Mouse (Mus musculus) CH12.LX (cell line): ENCODE results near the gene Plcd1. TPM values are rescaled to one million over a fixed set of nuclear protein-coding genes. Genes with fewer than 3 reads are reported as not detected.

Source experiments
- DNase-seq: peaks from one replicate; pipeline ENCODE4 v3.0.0-alpha.2; 2013; ENCODE audit errors: extremely low read depth
- H3K27ac ChIP-seq: 2 replicates; pipeline ENCODE4 v1.5.1; 2012; ENCODE audit warnings: low read depth, mild to moderate bottlenecking, control low read depth, moderate library complexity; ENCODE audit not compliant: insufficient read depth
- H3K27me3 ChIP-seq: replicated peaks from 2 replicates; pipeline ENCODE3; 2012; ENCODE audit warnings: inconsistent platforms
- H3K36me3 ChIP-seq, 2 experiments: replicated peaks in 1 of 2; 2 replicates each; pipeline versions ENCODE3 to v1.6.1; 2012; ENCODE audit warnings: inconsistent platforms in 1 of 2, low read length in 1 of 2, mild to moderate bottlenecking in 1 of 2, mixed read lengths in 1 of 2, moderate library complexity in 1 of 2; ENCODE audit not compliant: control insufficient read depth in 1 of 2, insufficient read depth in 1 of 2
- H3K4me1 ChIP-seq, 2 experiments: 2 replicates each; pipeline ENCODE4 v1.6.1; 2012; ENCODE audit warnings: inconsistent platforms in 1 of 2, moderate library complexity in 1 of 2; ENCODE audit not compliant: insufficient read depth in 2 of 2, control insufficient read depth in 1 of 2
- H3K4me2 ChIP-seq: 2 replicates; pipeline ENCODE4 v1.6.1; 2012; ENCODE audit warnings: low read depth, mild to moderate bottlenecking, control low read depth; ENCODE audit not compliant: poor library complexity, insufficient read depth, severe bottlenecking
- H3K4me3 ChIP-seq, 3 experiments: fragments of 150-350 bp in 1 of 3; sonication (generic) in 1 of 3; replicated peaks in 1 of 3; 2 replicates each; pipeline versions ENCODE3 to v1.5.1; 2011 to 2012; ENCODE audit warnings: low read depth in 2 of 3, low read length in 2 of 3, mild to moderate bottlenecking in 2 of 3, moderate library complexity in 2 of 3, control low read depth in 1 of 3, improper control_type of control experiment in 1 of 3, inconsistent platforms in 1 of 3, mixed read lengths in 1 of 3; ENCODE audit not compliant: poor library complexity in 1 of 3
- H3K79me2 ChIP-seq: replicated peaks from 2 replicates; pipeline ENCODE4 v1.6.1; 2012; ENCODE audit warnings: mild to moderate bottlenecking, moderate library complexity; ENCODE audit not compliant: control insufficient read depth, poor library complexity, insufficient read depth, severe bottlenecking; ENCODE audit errors: extremely low read depth
- H3K9ac ChIP-seq: 2 replicates; pipeline ENCODE4 v1.6.1; 2012; ENCODE audit warnings: low read depth, mild to moderate bottlenecking, control low read depth, moderate library complexity; ENCODE audit not compliant: insufficient read depth
- H3K9me3 ChIP-seq: replicated peaks from 2 replicates; pipeline ENCODE3; 2012; ENCODE audit warnings: low read length, inconsistent platforms, mixed read lengths
- CTCF ChIP-seq, 2 experiments: IDR thresholded peaks in 1 of 2; conservative IDR thresholded peaks in 1 of 2; 2 replicates each; pipeline ENCODE4 v1.5.1; 2011 to 2012; ENCODE audit warnings: low read depth in 2 of 2, low read length in 2 of 2, improper control_type of control experiment in 1 of 2, inconsistent platforms in 1 of 2, mild to moderate bottlenecking in 1 of 2, moderate library complexity in 1 of 2
- ELF1 ChIP-seq: IDR thresholded peaks from 2 replicates; pipeline ENCODE4 v1.6.1; 2014; ENCODE audit warnings: low read depth, mild to moderate bottlenecking, inconsistent platforms, low read length, improper control_type of control experiment
- ETS1 ChIP-seq: conservative IDR thresholded peaks from 2 replicates; pipeline ENCODE4 v1.6.1; 2012; ENCODE audit warnings: low read depth, mild to moderate bottlenecking, inconsistent platforms, low read length, improper control_type of control experiment, moderate library complexity
- IRF4 ChIP-seq: IDR thresholded peaks from 2 replicates; pipeline ENCODE4 v1.6.1; 2014; ENCODE audit warnings: low read depth, mild to moderate bottlenecking, inconsistent platforms, low read length, improper control_type of control experiment
- JUN ChIP-seq: IDR thresholded peaks from 2 replicates; pipeline ENCODE4 v1.6.1; 2011; ENCODE audit warnings: low read depth, mild to moderate bottlenecking, low read length, improper control_type of control experiment, moderate library complexity; ENCODE audit not compliant: insufficient read depth
- JUND ChIP-seq: conservative IDR thresholded peaks from 2 replicates; pipeline ENCODE4 v1.6.1; 2011; ENCODE audit warnings: low read depth, low read length, improper control_type of control experiment
- KAT2A ChIP-seq: IDR thresholded peaks from 2 replicates; pipeline ENCODE4 v1.6.1; 2012; ENCODE audit warnings: low read length, improper control_type of control experiment, inconsistent platforms; ENCODE audit not compliant: insufficient replicate concordance
- MAX ChIP-seq: IDR thresholded peaks from 2 replicates; pipeline ENCODE4 v1.6.1; 2011; ENCODE audit warnings: low read length, improper control_type of control experiment
- MAZ ChIP-seq: IDR thresholded peaks from 2 replicates; pipeline ENCODE4 v1.6.1; 2012; ENCODE audit warnings: low read depth, mild to moderate bottlenecking, inconsistent platforms, low read length, improper control_type of control experiment, moderate library complexity
- MYC ChIP-seq: IDR thresholded peaks from 2 replicates; pipeline ENCODE4 v1.6.1; 2011; ENCODE audit warnings: low read depth, mild to moderate bottlenecking, improper control_type of control experiment, low read length
- NELFE ChIP-seq: IDR thresholded peaks from 2 replicates; pipeline ENCODE4 v1.6.1; 2011; ENCODE audit warnings: low read depth, low read length, improper control_type of control experiment
- NRF1 ChIP-seq: IDR thresholded peaks from 2 replicates; pipeline ENCODE4 v1.6.1; 2014; ENCODE audit warnings: low read depth, mild to moderate bottlenecking, inconsistent platforms, low read length, improper control_type of control experiment, moderate library complexity
- POLR2A ChIP-seq: IDR thresholded peaks from 2 replicates; pipeline ENCODE4 v1.6.1; 2011; ENCODE audit warnings: low read depth, mild to moderate bottlenecking, improper control_type of control experiment, low read length
- POLR2AphosphoS2 ChIP-seq: IDR thresholded peaks from 2 replicates; pipeline ENCODE4 v1.6.1; 2011; ENCODE audit warnings: low read depth, low read length, improper control_type of control experiment
- RAD21 ChIP-seq: IDR thresholded peaks from 2 replicates; pipeline ENCODE4 v1.6.1; 2011; ENCODE audit warnings: low read depth, mild to moderate bottlenecking, low read length, improper control_type of control experiment, moderate library complexity
- RCOR1 ChIP-seq: conservative IDR thresholded peaks from 2 replicates; pipeline ENCODE4 v1.6.1; 2012; ENCODE audit warnings: low read depth, mild to moderate bottlenecking, inconsistent platforms, low read length, improper control_type of control experiment
- SIN3A ChIP-seq: IDR thresholded peaks from 2 replicates; pipeline ENCODE4 v1.6.1; 2012; ENCODE audit warnings: low read length, improper control_type of control experiment, inconsistent platforms
- SMC3 ChIP-seq: IDR thresholded peaks from 2 replicates; pipeline ENCODE4 v1.6.1; 2011; ENCODE audit warnings: low read depth, low read length, improper control_type of control experiment
- TCF12 ChIP-seq: IDR thresholded peaks from 2 replicates; pipeline ENCODE4 v1.6.1; 2014; ENCODE audit warnings: low read depth, mild to moderate bottlenecking, inconsistent platforms, low read length, improper control_type of control experiment
- UBTF ChIP-seq: IDR thresholded peaks from 2 replicates; pipeline ENCODE4 v1.6.1; 2012; ENCODE audit warnings: low read depth, mild to moderate bottlenecking, inconsistent platforms, low read length, improper control_type of control experiment, moderate library complexity
- USF1 ChIP-seq: IDR thresholded peaks from 2 replicates; pipeline ENCODE4 v1.6.1; 2014; ENCODE audit warnings: low read depth, mild to moderate bottlenecking, inconsistent platforms, low read length, improper control_type of control experiment
- USF2 ChIP-seq: conservative IDR thresholded peaks from 2 replicates; pipeline ENCODE4 v1.6.1; 2011; ENCODE audit warnings: low read depth, low read length, improper control_type of control experiment
- ZC3H11A ChIP-seq: IDR thresholded peaks from 2 replicates; pipeline ENCODE4 v1.6.1; 2012; ENCODE audit warnings: low read depth, mild to moderate bottlenecking, inconsistent platforms, low read length, improper control_type of control experiment
- ZKSCAN1 ChIP-seq: IDR thresholded peaks from 2 replicates; pipeline ENCODE4 v1.6.1; 2012; ENCODE audit warnings: low read depth, inconsistent platforms, low read length, improper control_type of control experiment, borderline replicate concordance
- ZNF384 ChIP-seq: IDR thresholded peaks from 2 replicates; pipeline ENCODE4 v1.6.1; 2012; ENCODE audit warnings: low read depth, low read length, improper control_type of control experiment, inconsistent platforms
- dilution Hi-C: fragments of 300-500 bp; cut with MboI; formaldehyde crosslinking; loops from 2 replicates; pipeline ENCODE4 v1.14.3; 2020; ENCODE audit warnings: low sequenced_read_pairs; ENCODE audit not compliant: extremely low pct_unique_long_range_greater_than_20kb, extremely low pct_ligation_motif_present
- in situ Hi-C: fragments of 300-500 bp; cut with MboI; formaldehyde crosslinking; loops from 3 replicates; pipeline ENCODE4 v1.14.3; 2019; ENCODE audit warnings: low sequenced_read_pairs, low pct_ligation_motif_present, low pct_unique_long_range_greater_than_20kb, mixed read lengths
- polyA plus RNA-seq: library from polyadenylated mRNA; unstranded; fragments of >175 nt; gene quantifications from 2 replicates; pipeline ENCODE4 v1.2.1, GENCODE M21; 2012; ENCODE audit warnings: low read depth; ENCODE audit not compliant: insufficient read length
- total RNA-seq, 2 experiments: library from RNA; depleted of rRNA; stranded (reverse); fragments of 300-350 nt in 1 of 2; fragments of >200 nt in 1 of 2; gene quantifications; 2 replicates each; pipeline ENCODE4 v1.2.3; 2012 to 2014

Plcd1 gene
- total and polyA plus RNA-seq, 3 experiments: 0.38 to 0.43 TPM; not detected in 1

- H3K27ac ChIP-seq: no peak overlapping the region
- no peaks in the 10 kb centered on the region for H3K9me3 ChIP-seq
- in situ Hi-C loops (no loop called here), dilution Hi-C loops (no loop called here)
- no peak overlapping the region for H3K4me2 ChIP-seq
- no peak overlapping the region for H3K9ac ChIP-seq
- no peak overlapping the region for H3K4me3 ChIP-seq
- TF ChIP-seq MAX (no peak), KAT2A (no peak), ZKSCAN1 (no peak), NELFE (no peak), ZNF384 (no peak), ETS1 (no peak), USF1 (no peak), RCOR1 (no peak), NRF1 (no peak), RAD21 (no peak), ZC3H11A (no peak), IRF4 (no peak), JUN (no peak)
- H3K4me1 ChIP-seq: no peaks in the 10 kb centered on the region
- DNase-seq: no peak
- peaks cover 87% of the 10 kb centered on the region for H3K27me3 ChIP-seq
- no peaks in the 10 kb centered on the region for H3K36me3 ChIP-seq
- no peaks in the 10 kb centered on the region for H3K79me2 ChIP-seq
Observed at GRCm38 (mm10) chr9:119033111-119033921, 60.0 kb downstream of the Plcd1 start.

GRCm38 (mm10) chr9:119032538-119032937 is 60.8 kb downstream of the Plcd1 start:
- Histone ChIP-seq H3K4me2 (no peak overlapping the region), H3K9ac (no peak overlapping the region), H3K4me3 (no peak overlapping the region), H3K27ac (no peak overlapping the region), H3K4me1 (no peaks in the 10 kb centered on the region), H3K9me3 (no peaks in the 10 kb centered on the region), H3K36me3 (no peaks in the 10 kb centered on the region), H3K27me3 (peaks cover 88% of the 10 kb centered on the region), H3K79me2 (no peaks in the 10 kb centered on the region)
- in situ Hi-C loops (no loop called here), dilution Hi-C loops (no loop called here)
- TF ChIP-seq IRF4 (no peak), TCF12 (no peak), USF2 (no peak), MAZ (no peak), NELFE (no peak), SMC3 (no peak), SIN3A (no peak), MYC (no peak), CTCF (conservative IDR thresholded peaks at IDR 0.05 in 1 of 2, IDR thresholded peaks at IDR 0.05 in 1 of 2; ENCODE audit: low read depth in 2 of 2, low read length in 2 of 2) (no peak), RAD21 (no peak), UBTF (no peak), POLR2AphosphoS2 (no peak), ELF1 (no peak), JUND (no peak), POLR2A (no peak)
- no peak for DNase-seq
